Mouse (Mus musculus) hindbrain, embryonic 11.5 days (tissue): ENCODE data around the gene Gna15. TPM values are rescaled to one million over a fixed set of nuclear protein-coding genes. Genes with fewer than 3 reads are reported as not detected.

ENCODE experiments used
- ATAC-seq: fragments of 200-750 bp; cut with Nextera tagmentation; 2 replicates; pipeline ENCODE4 v1.8.0; 2017; ENCODE audit warnings: mild to moderate bottlenecking, moderate TSS enrichment, moderate library complexity; ENCODE audit not compliant: low FRiP score
- DNase-seq: peaks from one replicate; pipeline ENCODE4 v3.0.0-alpha.2; 2015; ENCODE audit warnings: low spot score
- H3K27ac ChIP-seq: fragments of 300-500 bp; sonication (generic); 2 replicates; pipeline ENCODE4 v1.5.1; 2014; ENCODE audit warnings: mild to moderate bottlenecking, low read depth, low read length
- H3K27me3 ChIP-seq: fragments of 300-500 bp; sonication (generic); 2 replicates; pipeline ENCODE4 v1.6.1; 2014; ENCODE audit warnings: mild to moderate bottlenecking, low read length, moderate library complexity, mixed read lengths; ENCODE audit not compliant: control insufficient read depth, insufficient read depth
- H3K36me3 ChIP-seq: fragments of 300-500 bp; sonication (generic); 2 replicates; pipeline ENCODE4 v1.6.1; 2014; ENCODE audit warnings: mild to moderate bottlenecking, low read length, moderate library complexity, mixed read lengths; ENCODE audit not compliant: control insufficient read depth, insufficient read depth
- H3K4me1 ChIP-seq: fragments of 300-500 bp; sonication (generic); replicated peaks from 2 replicates; pipeline ENCODE4 v1.6.1; 2014; ENCODE audit warnings: low read length, mixed read lengths; ENCODE audit not compliant: control insufficient read depth, insufficient read depth
- H3K4me2 ChIP-seq: fragments of 300-500 bp; sonication (generic); replicated peaks from 2 replicates; pipeline ENCODE4 v1.6.1; 2014; ENCODE audit warnings: mild to moderate bottlenecking, low read depth, low read length
- H3K4me3 ChIP-seq: fragments of 300-500 bp; sonication (generic); 2 replicates; pipeline ENCODE4 v1.5.1; 2014; ENCODE audit warnings: low read depth, low read length
- H3K9ac ChIP-seq: fragments of 300-500 bp; sonication (generic); 2 replicates; pipeline ENCODE4 v1.6.1; 2014; ENCODE audit warnings: low read depth, low read length
- H3K9me3 ChIP-seq: fragments of 300-500 bp; sonication (generic); 2 replicates; pipeline ENCODE4 v1.6.1; 2016; ENCODE audit warnings: low read length; ENCODE audit not compliant: control insufficient read depth
- WGBS: fragments of 180-500 bp; shearing (Covaris S2); extraction: QIAGEN DNeasy Blood & Tissue Kit; methylation state at CpG from one replicate; pipeline ENCODE4 v1.1.7; 2014; 5-methylcytosine and 5-hydroxymethylcytosine counted together
- polyA plus RNA-seq: library from polyadenylated mRNA; unstranded; fragments of >200 nt; fragmentation: Nextera tagmentation; extraction: Ambion mirVana; gene quantifications from 2 replicates; pipeline ENCODE4 v1.2.1, GENCODE M21; 2014

Gna15 gene
- polyA plus RNA-seq, 1 experiment from 2014 or later = 0.56 TPM

DNA sequence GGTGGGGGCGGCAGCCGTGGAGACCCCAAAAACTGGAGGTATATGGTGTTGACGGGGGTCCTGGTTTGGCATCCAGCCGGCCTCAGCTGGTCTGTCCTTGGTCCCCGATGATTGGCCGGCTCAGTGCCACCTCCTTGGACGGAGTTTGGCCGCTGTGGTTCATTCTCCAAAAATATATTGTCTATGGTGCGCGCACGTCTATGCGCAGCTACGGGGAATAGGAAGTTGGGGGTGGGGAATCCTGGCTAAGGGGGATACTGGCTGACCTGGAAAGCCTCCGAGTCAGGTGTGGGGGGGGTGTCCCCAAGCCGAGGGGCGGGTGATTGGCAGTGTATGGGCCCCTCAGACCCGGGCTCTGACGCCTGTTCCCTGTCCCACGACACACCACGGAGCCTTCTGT lies 63.6 kb downstream of the Gna15 start:
- H3K36me3 ChIP-seq = no peaks in the 10 kb centered on the region
- no peak overlapping the region for H3K9ac ChIP-seq
- DNase-seq = no peak
- H3K4me2 ChIP-seq = no peak overlapping the region
- peaks cover 2% of the 10 kb centered on the region for H3K4me1 ChIP-seq
- H3K9me3 ChIP-seq = no peaks in the 10 kb centered on the region
- no peak for ATAC-seq
- WGBS = 26% methylated on average over 20 of the region's 20 CpGs
- H3K27ac ChIP-seq = no peak overlapping the region
- H3K4me3 ChIP-seq = no peak overlapping the region
- H3K27me3 ChIP-seq = peaks cover 67% of the 10 kb centered on the region

DNA sequence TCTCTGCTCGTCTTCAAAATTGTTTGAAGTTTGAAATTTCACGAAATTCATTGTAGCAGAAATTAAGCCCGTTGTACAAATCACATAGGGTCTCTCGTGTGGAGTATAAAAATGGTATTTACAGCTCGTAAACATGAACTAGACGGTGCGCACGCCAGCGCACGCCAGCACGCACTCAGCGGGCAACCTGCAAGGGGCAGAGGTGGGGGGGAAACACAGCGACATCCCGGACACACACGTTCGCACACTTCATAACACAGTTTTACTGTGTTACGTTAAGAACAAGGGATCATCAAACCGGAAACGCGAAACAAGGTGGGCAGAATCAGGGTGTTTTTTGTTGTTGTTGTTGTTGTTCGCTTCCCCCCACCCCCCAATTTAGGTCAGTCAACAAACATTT lies 64.6 kb downstream of the Gna15 start:
- no peak overlapping the region for H3K27ac ChIP-seq
- H3K9me3 ChIP-seq = no peaks in the 10 kb centered on the region
- H3K27me3 ChIP-seq = peaks cover 69% of the 10 kb centered on the region
- H3K36me3 ChIP-seq = no peaks in the 10 kb centered on the region
- no peak overlapping the region for H3K4me3 ChIP-seq
- no peaks in the 10 kb centered on the region for H3K4me1 ChIP-seq
- no peak for ATAC-seq
- no peak overlapping the region for H3K4me2 ChIP-seq
- H3K9ac ChIP-seq = no peak overlapping the region
- WGBS = 74% methylated on average over 21 of the region's 21 CpGs
- DNase-seq = no peak

DNA sequence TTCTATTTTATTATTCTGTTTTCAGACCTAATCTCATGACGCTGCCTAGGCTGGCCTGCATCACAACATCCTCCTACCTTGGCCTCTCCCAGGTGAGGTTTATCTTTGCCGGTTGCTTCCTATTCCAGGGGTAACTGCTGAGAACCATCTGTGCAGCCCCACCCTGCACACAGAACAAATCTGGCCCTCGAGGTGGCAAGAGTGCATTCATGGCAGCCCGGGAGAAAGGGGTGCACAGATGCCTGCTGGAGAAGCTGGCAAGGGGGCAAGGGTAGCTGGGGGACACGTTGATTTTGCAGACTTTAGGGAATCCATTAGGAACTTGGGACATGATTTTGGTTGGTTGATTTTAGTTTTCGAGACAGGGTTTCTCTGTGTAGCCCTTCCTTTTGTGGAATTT lies 65.8 kb downstream of the Gna15 start:
- Histone ChIP-seq H3K36me3 (no peaks in the 10 kb centered on the region), H3K4me3 (no peak overlapping the region), H3K9me3 (no peaks in the 10 kb centered on the region), H3K4me2 (no peak overlapping the region), H3K27ac (no peak overlapping the region), H3K9ac (no peak overlapping the region), H3K27me3 (peaks cover 68% of the 10 kb centered on the region), H3K4me1 (no peaks in the 10 kb centered on the region)
- WGBS = 79% methylated on average over 6 of the region's 6 CpGs
- ATAC-seq (no peak), DNase-seq (no peak)

DNA sequence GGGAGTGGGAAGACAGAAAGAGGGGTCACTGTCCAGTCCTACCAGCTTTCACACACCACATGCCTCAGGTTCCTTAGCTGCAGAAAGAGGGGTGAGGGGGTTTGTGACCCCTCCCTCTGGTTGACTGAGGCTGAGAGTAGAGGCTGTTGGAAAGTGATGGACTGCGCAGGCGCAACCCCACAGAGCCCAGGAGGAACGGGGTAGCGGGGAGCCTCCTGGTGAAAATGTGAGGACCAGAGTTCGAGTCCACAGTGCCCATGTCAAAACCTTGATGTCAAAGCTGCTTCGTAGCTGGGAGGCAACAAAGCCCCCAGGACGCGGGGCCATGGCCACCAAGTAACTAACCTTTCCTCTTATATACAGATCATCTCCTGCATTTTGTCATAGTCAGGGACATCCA lies 66.4 kb downstream of the Gna15 start:
- Histone ChIP-seq H3K9ac (no peak overlapping the region), H3K4me3 (no peak overlapping the region), H3K27me3 (peaks cover 69% of the 10 kb centered on the region), H3K36me3 (no peaks in the 10 kb centered on the region), H3K4me1 (no peaks in the 10 kb centered on the region), H3K9me3 (no peaks in the 10 kb centered on the region), H3K27ac (no peak overlapping the region), H3K4me2 (no peak overlapping the region)
- DNase-seq (no peak), ATAC-seq (no peak)
- 88% methylated on average over 8 of the region's 8 CpGs for WGBS

DNA sequence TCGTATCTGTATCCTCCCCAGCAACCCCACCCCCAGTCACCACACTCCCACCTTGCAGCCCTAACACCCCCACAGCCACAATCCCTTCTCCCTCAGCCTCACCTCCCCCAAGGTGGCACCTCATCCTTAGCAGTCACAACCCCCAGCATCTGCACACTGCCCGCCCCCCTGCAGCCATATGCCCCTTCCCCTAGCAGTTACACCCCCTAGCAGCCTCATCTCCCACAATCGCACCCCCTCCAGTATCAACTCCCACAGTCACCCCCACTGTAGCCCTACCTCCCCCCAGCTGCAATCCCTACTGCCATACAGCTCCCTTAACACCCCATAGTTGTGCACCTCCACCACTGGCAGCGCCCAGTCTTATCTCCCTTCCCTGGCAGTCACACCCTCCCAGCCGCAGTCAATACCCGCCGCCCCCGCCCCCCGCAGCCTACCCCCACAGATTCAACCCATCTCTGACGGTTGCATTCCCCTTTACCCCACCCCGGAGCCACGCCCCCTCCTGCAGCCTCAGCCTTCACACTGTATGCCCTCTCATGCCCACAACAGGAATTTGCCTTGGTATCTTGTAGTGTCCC lies 67.0 kb downstream of the Gna15 start:
- WGBS = 51% methylated on average over 12 of the region's 12 CpGs
- Histone ChIP-seq H3K27ac (no peak overlapping the region), H3K9ac (no peak overlapping the region), H3K4me2 (no peak overlapping the region), H3K9me3 (no peaks in the 10 kb centered on the region), H3K4me3 (no peak overlapping the region), H3K36me3 (no peaks in the 10 kb centered on the region), H3K27me3 (peaks cover 69% of the 10 kb centered on the region), H3K4me1 (0 out of 2 replicates have a peak, but pooled peaks cover 2% of the 10 kb centered on the region)
- ATAC-seq (no peak), DNase-seq (no peak)

DNA sequence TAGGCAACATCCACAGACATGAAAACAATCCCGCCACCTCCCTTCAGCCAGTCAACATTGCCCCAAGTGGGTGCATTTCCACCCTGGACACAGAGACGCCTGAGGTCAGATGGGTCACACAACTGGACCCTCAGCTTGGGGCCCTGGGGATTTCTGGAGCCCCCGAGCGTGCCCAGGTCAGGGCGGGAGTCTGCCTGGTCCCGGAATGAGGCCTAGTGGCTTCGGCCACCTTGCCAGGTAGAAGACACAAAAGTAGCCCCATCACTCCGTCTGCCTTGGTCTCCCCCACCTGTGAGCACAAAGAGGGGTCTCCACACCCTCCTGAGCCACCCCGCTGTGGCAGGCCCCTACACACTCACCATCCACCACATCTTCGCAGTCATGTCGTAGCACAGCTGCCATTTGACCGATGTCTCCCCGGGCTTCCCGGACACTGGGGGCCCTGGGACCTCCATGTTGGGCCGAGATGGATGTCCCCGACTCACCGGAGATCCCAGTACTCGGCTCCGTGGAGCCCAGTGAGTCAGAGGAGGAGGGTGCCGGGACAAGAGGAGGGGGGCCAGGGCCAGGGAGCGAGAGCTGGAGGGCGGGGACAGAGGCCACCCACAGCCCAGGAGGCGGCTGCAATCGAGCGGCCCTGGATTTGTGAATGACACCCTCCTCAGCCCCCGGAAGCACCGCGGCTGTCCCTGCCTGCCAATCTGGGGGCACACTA lies 68.7 kb downstream of the Gna15 start, which contains the start of gene Nfic:
Gene Nfic (minus strand): TSS at position 455 of the 715 bp plus-strand sequence.
- Histone ChIP-seq H3K4me3 (no peak within 1 kb of the TSS), H3K4me1 (0 out of 2 replicates have a peak, but pooled peaks cover 2% of the 10 kb centered on the region), H3K27me3 (peaks cover 67% of the 10 kb centered on the region), H3K4me2 (no peak within 1 kb of the TSS), H3K9ac (no peak within 1 kb of the TSS), H3K27ac (no peak within 1 kb of the TSS), H3K36me3 (no peaks in the 10 kb centered on the region), H3K9me3 (no peaks in the 10 kb centered on the region)
- DNase-seq (no peak), ATAC-seq (no peak)
- WGBS = 64% methylated on average over 28 of the region's 28 CpGs

DNA sequence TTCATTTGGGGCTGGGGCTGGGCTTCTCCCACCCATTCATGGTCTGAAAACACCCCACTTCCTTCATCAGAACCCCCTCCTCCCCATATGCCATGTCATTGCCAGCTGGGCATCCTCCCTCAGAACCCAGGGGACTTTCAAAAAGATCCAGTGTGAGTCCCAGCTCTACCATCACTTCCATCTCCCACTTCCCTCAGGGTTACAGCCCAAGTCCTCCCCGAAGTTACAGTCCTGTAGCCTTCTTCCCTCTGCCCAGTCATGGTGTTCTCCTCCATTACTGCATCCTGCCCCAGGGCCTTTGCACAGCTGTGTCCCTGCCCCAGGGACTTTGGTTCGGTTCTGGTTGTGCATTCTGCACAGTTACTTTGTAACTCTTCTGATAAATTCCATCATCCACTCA lies 69.9 kb downstream of the Gna15 start:
- ATAC-seq (no peak), DNase-seq (no peak)
- H3K27me3 ChIP-seq = peaks cover 58% of the 10 kb centered on the region
- H3K4me3 ChIP-seq = no peak overlapping the region
- no peak overlapping the region for H3K9ac ChIP-seq
- H3K4me1 ChIP-seq = 0 out of 2 replicates have a peak, but pooled peaks cover 2% of the 10 kb centered on the region
- WGBS = 79% methylated on average over 2 of the region's 2 CpGs
- no peak overlapping the region for H3K4me2 ChIP-seq
- H3K36me3 ChIP-seq = no peaks in the 10 kb centered on the region
- H3K27ac ChIP-seq = no peak overlapping the region
- H3K9me3 ChIP-seq = no peaks in the 10 kb centered on the region

DNA sequence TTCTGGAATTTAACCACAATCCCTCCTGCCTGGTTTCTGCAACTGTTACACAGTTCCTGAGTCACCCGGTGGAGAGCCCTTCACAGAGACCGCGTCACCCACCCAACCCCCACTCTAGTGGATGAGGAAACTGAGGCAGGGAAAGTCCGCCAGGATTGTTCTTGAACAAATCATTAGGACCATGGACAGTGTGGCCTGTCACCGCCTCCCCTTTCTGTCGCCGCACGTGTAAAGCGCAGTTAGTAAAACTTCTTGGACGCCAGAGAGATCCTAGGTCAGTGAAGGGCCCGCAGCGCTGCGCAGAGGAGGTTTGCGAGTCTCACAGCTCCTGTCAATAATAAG lies 71.1 kb downstream of the Gna15 start:
- Histone ChIP-seq H3K9ac (no peak overlapping the region), H3K4me1 (0 out of 2 replicates have a peak, but pooled peaks cover 2% of the 10 kb centered on the region), H3K27me3 (peaks cover 57% of the 10 kb centered on the region), H3K9me3 (no peaks in the 10 kb centered on the region), H3K36me3 (no peaks in the 10 kb centered on the region), H3K27ac (no peak overlapping the region), H3K4me3 (no peak overlapping the region), H3K4me2 (no peak overlapping the region)
- DNase-seq = no peak
- ATAC-seq = no peak
- WGBS = 2% methylated on average over 14 of the region's 14 CpGs
